Mouse (Mus musculus): ENCODE data around the gene Gcm2. TPM values are rescaled to one million over a fixed set of nuclear protein-coding genes. Genes with fewer than 3 reads are reported as not detected.

Gcm2 gene
- total RNA-seq, 4 experiments from 2014 or later: not detected

DNA sequence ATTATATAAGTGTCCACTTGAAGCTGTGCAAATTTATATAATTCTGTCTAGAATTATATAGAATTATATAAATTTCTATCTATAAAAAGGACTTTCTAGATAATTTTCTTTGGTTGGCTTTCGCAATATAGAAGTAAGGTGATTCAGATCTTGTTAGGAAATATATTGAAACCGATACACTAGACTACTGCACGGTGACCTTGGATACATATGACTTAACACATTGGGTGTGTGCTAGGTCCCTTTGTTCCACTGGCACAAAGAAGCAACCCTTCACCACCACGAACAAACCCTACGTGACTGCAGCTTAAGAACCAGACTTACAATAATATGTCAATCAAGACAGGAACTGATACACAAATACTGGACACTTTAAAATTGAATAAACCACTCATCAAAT lies 31.0 kb downstream of the Gcm2 start:
- DNase-seq (ENCODE audit: low spot score): no peak

DNA sequence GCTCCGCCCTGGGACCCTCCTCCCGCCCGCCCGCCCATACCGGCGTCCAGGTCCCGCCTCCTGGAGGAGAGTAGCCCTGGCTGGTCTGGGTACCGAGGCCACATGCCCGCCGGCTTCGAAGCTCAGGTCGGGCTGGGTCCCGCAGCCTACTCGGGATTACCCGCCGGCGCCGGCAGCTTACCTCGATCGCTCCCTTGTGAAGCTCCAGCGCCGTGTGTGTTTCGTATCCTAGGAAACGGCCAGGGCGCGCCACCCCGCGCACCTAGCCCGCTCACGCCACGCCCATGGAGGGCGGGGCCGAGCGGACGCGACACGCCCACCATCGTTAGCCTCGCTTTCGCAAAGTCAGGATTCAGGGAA lies 31.4 kb downstream of the Gcm2 start, which contains the start of gene Mak:
Gene Mak, minus strand, starts transcription at position 286 of the 360 bp plus-strand sequence.
- no peak for DNase-seq (ENCODE audit: low spot score)

DNA sequence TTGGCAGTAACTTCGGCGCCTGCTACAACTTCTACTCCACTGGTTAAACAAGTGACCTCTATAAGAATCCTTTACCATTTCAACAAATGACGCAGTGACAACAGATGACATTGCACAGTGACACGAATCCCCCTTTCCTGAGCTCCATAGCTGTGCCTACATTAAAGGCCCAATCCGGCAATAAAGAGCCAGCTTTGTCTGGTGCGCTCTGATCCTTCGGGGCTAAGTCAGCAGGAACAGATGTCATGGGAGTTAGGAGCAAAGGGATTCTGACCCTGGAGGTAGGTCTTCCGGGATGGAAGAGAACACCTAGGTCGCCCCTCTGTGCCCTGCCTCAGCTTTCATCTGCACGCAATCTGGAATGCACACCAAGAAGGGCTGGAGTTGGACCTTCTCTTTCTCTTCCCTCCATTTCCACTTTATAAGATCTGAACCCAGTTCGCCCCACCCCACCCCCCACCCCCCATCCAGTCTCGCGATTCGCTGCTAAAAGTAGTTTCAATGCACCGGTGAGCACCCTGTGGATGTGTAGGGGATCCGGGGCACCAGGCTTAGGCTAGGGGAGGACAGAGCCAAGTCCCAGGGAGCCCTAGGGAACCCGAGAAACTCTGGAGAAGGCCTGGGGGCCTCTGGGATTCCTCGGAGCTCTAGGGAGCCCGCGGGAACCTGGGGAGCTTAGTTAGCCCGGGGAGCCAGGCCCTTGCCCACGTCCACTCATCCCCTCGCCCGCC lies 32.0 kb downstream of the Gcm2 start:
- no peak for DNase-seq (ENCODE audit: low spot score)

DNA sequence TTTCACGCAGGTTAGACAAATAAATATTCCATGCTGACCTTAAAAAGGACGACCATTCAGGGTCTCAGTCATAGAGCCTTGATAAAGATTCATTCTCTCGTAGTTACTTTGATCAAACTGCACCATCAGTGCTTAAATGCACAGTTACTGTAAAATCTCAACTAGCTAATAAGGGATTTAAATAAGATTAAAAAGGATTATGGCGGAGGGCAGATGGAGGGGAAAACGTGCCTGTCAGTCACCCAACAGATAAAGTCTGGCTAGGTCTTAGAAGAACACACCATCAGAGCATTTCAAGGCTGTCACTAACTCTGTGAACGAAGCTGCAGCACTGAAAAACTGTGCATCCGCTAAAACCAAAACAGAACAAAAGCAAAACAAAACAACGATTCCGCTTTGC lies 32.9 kb downstream of the Gcm2 start:
- DNase-seq (ENCODE audit: low spot score): no peak

DNA sequence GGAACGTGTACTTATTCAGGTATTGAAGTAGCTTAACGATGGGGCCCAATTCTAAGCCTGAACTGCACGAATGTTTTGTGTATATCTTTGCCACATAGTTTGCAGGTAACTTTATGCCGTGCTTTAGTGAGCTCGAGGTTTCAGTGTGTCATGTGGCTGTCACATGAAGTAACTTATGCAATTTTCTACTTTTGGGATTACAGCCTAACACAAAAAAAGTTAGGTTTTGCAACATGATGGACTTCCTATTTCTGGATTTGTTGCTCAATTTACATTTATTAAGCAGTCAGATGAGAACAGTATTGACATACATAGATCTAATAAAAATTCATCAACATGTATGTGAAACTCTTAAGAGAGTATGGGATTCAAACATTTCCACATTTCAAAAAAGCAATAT lies 37.0 kb downstream of the Gcm2 start:
- no peak for DNase-seq (ENCODE audit: low spot score)

DNA sequence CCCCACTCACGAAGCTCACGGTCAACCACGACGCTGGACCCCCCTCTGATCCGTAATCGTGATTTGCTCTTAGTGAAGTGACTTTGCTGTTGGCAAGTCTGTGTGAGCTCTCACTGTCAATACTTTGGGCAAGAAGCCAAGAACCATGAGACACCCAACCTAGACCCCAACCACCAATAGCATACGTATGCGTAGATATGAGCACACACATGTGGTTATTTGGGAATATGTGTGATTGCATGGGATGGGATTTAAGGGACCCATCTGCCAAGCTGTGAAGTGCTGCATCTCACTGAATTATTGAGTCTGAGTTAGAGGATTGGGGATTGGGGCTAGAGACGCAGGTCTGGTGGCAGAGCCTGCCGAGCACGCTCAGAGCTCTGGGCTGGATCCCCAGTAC lies 39.2 kb downstream of the Gcm2 start:
- no peak for DNase-seq (ENCODE audit: low spot score)

DNA sequence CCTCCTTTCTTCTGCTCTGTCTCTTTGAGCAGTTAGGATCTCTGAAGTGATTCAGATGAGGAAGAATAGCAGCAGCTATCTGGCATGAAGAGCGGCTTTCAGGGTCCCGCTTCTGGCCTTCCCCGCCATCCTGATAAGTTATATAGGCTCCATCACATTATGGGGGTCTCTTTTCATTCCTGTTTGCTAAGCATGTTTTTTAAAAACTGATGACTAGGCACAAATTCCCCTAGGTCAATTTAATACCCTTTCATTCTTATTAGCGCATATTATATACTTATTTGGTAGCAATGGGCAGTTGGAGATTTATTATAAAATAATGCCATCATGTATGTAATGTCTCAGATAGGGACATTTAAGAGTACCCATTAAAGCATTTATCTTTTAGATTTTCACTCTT lies 43.2 kb downstream of the Gcm2 start:
- DNase-seq (ENCODE audit: low spot score): no peak

DNA sequence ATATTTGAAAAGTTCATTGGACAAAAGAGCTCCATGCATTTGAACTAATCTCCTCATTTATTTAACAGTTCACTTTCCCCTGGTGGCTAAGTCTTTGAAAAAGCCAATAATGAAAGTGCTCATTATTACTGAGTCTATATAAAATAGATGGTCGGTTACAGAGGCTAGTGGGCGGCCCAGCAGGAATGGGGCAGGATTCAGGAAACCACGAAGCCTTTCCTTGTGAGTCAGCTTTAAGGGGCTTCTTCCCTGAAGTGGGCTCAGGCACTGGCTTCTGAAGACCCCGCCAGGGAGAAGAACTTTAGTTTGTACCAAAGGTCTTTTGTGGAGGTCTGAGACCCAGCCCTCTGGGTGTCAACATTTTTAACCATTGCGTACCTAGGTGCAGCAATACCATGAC lies 58.9 kb downstream of the Gcm2 start:
- no peak for DNase-seq (ENCODE audit: low spot score)

Other genes starting within 250 kb of the Gcm2 start
- 10 to 100 TPM; 22.1 to 25.4 (median 23.3) TPM for gene Pak1ip1, start 110.0 kb downstream of the Gcm2 start, total RNA-seq (2022)
- gene Tmem14c, start 94.7 kb downstream of the Gcm2 start, total RNA-seq (2022): 100 to 1,000 TPM; 150 to 170 (median 160) TPM
- gene Mak, start 31.3 kb downstream of the Gcm2 start, total RNA-seq (2022): not detected
- not detected for gene Sycp2l, start 3.3 kb upstream of the Gcm2 start, total RNA-seq (2022)
- gene Elovl2, start 109.4 kb upstream of the Gcm2 start, total RNA-seq (2022): under 1 TPM in 2 of 4 experiments, not detected in 2; 0.09 to 0.14 TPM
- 10 to 100 TPM; 23.3 to 28.6 (median 26.7) TPM for gene Smim13, start 138.8 kb upstream of the Gcm2 start, total RNA-seq (2022)
- not detected for gene Gm17364, start 162.9 kb upstream of the Gcm2 start, total RNA-seq (2022)